Mouse (Mus musculus) testis, adult 2 months (tissue): ENCODE results near the gene Sbk3.

Source experiments
- CTCF ChIP-seq: fragments of 200-500 bp; IDR thresholded peaks from 2 replicates; pipeline ENCODE4 v1.5.1; 2012; ENCODE audit warnings: low read depth, mild to moderate bottlenecking, inconsistent platforms, low read length, moderate library complexity; ENCODE audit not compliant: control insufficient read depth, insufficient read depth, insufficient replicate concordance
- POLR2A ChIP-seq: fragments of 200-500 bp; IDR thresholded peaks from 2 replicates; pipeline ENCODE4 v1.6.1; 2012; ENCODE audit warnings: low read depth, mild to moderate bottlenecking, inconsistent platforms, low read length, moderate library complexity; ENCODE audit not compliant: control insufficient read depth

DNA sequence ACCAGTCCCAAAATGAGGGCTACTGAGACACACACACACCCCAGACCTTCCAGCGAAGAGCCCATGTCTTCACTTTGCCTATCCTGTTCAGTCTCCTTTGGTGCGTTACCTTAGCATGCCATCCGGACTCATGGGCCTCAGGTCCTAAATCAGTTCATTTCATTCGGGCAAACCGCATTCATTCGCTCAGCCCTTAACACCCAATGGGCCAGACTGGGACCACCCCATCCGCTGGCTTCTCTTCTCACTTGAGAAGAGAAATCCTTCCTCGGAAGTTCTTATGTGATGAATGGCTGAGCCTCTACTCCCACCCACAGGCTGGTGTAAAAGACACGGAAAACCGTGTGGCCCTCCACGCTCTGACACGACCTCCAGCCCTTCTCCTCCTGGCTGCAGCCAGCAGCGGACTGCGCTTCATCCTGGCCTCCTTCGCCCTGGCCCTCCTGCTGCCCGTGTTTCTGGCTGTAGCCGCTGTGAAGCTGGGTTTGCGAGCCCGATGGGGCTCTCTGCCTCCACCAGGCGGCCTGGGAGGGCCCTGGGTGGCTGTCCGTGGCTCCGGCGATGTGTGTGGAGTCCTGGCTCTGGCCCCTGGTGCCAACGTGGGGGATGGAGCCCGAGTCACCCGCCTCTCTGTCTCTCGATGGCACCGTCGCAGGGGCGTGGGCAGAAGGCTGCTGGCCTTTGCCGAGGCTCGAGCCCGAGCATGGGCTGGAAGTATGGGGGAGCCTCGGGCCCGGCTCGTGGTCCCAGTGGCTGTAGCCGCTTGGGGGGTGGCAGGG lies 47.2 kb downstream of the Sbk3 start:
- TF ChIP-seq CTCF: peak; percentile 25; the same call in 1 of the 2 replicates
- TF ChIP-seq POLR2A: 0 out of 2 replicates have a peak, but pooled peaks have one; percentile 10
